Mouse (Mus musculus): ENCODE measurements around the gene Grik1. TPM values are rescaled to one million over a fixed set of nuclear protein-coding genes. Genes with fewer than 3 reads are reported as not detected.
A peak's percentile ranks its signal among the peaks of the same experiment; 100 is the strongest.

Gene Grik1
- polyA plus RNA-seq, 1 experiment from 2014 or later: 0.10 TPM

GRCm38 (mm10) chr16:88038503-88039091, 251.5 kb downstream of the Grik1 start:
- no peak overlapping the region for H3K9ac ChIP-seq
- no peaks in the 10 kb centered on the region for H3K9me3 ChIP-seq (replicated peaks)
- H3K36me3 ChIP-seq: no peaks in the 10 kb centered on the region
- no peaks in the 10 kb centered on the region for H3K27me3 ChIP-seq (replicated peaks)
- no peaks in the 10 kb centered on the region for H3K4me1 ChIP-seq
- 75% methylated on average over 11 of the region's 11 CpGs for WGBS (ENCODE audit: insufficient replicate concordance)
- no peak overlapping the region for H3K4me3 ChIP-seq
- no peak overlapping the region for H3K4me2 ChIP-seq
- ATAC-seq: no peak
- H3K27ac ChIP-seq: no peak overlapping the region

- no peak overlapping the region for H3K4me3 ChIP-seq
- no peaks in the 10 kb centered on the region for H3K36me3 ChIP-seq
- 52% methylated on average over 2 of the region's 2 CpGs for WGBS (ENCODE audit: insufficient replicate concordance)
- no peaks in the 10 kb centered on the region for H3K27me3 ChIP-seq (replicated peaks)
- H3K27ac ChIP-seq: no peak overlapping the region
- no peaks in the 10 kb centered on the region; the same call in 1 of the 2 replicates for H3K9me3 ChIP-seq (replicated peaks)
- H3K9ac ChIP-seq: no peak overlapping the region
- no peaks in the 10 kb centered on the region for H3K4me1 ChIP-seq
- H3K4me2 ChIP-seq: no peak overlapping the region
- ATAC-seq: no peak
Measured at GRCm38 (mm10) chr16:87988805-87989204, 301.3 kb downstream of the Grik1 start.

GRCm38 (mm10) chr16:87984201-87984870, 305.7 kb downstream of the Grik1 start:
- no peaks in the 10 kb centered on the region for H3K27me3 ChIP-seq (replicated peaks)

GRCm38 (mm10) chr16:87974076-87974443, 316.0 kb downstream of the Grik1 start:
- no peak overlapping the region for H3K27ac ChIP-seq
- peaks cover 6% of the 10 kb centered on the region for H3K9me3 ChIP-seq (replicated peaks)
- H3K27me3 ChIP-seq (replicated peaks): no peaks in the 10 kb centered on the region
- H3K4me2 ChIP-seq: no peak overlapping the region
- no peak for ATAC-seq
- H3K4me3 ChIP-seq: no peak overlapping the region
- no peaks in the 10 kb centered on the region for H3K36me3 ChIP-seq
- no peak overlapping the region for H3K9ac ChIP-seq
- WGBS (ENCODE audit: insufficient replicate concordance): 45% methylated on average over 3 of the region's 3 CpGs
- no peaks in the 10 kb centered on the region for H3K4me1 ChIP-seq

More at GRCm38 (mm10) chr16:87984201-87984870, 305.7 kb downstream of the Grik1 start:
- Histone ChIP-seq H3K27ac (no peak overlapping the region), H3K9ac (no peak overlapping the region), H3K4me3 (no peak overlapping the region), H3K4me2 (no peak overlapping the region), H3K36me3 (no peaks in the 10 kb centered on the region), H3K9me3 (replicated peaks) (no peaks in the 10 kb centered on the region), H3K4me1 (no peaks in the 10 kb centered on the region)
- no peak for ATAC-seq

GRCm38 (mm10) chr16:87973394-87974075, 316.5 kb downstream of the Grik1 start:
- no peaks in the 10 kb centered on the region for H3K4me1 ChIP-seq
- H3K9ac ChIP-seq: no peak overlapping the region
- no peak for ATAC-seq
- H3K36me3 ChIP-seq: no peaks in the 10 kb centered on the region
- no peak overlapping the region for H3K4me3 ChIP-seq
- no peak overlapping the region for H3K27ac ChIP-seq
- WGBS (ENCODE audit: insufficient replicate concordance): 43% methylated on average over 2 of the region's 2 CpGs
- no peaks in the 10 kb centered on the region for H3K27me3 ChIP-seq (replicated peaks)
- peaks cover 6% of the 10 kb centered on the region for H3K9me3 ChIP-seq (replicated peaks)
- H3K4me2 ChIP-seq: no peak overlapping the region

- Histone ChIP-seq H3K27me3 (replicated peaks) (no peaks in the 10 kb centered on the region), H3K36me3 (no peaks in the 10 kb centered on the region), H3K9me3 (replicated peaks) (peaks cover 6% of the 10 kb centered on the region), H3K9ac (no peak overlapping the region), H3K27ac (no peak overlapping the region), H3K4me1 (no peaks in the 10 kb centered on the region), H3K4me3 (no peak overlapping the region), H3K4me2 (no peak overlapping the region)
- no peak for ATAC-seq
- WGBS (ENCODE audit: insufficient replicate concordance): 75% methylated on average over 6 of the region's 6 CpGs
Measured at GRCm38 (mm10) chr16:87971911-87972310, 318.2 kb downstream of the Grik1 start.

- no peak for ATAC-seq
- H3K27ac ChIP-seq: no peak overlapping the region
- no peak overlapping the region for H3K9ac ChIP-seq
- no peaks in the 10 kb centered on the region for H3K4me1 ChIP-seq
- no peak overlapping the region for H3K4me3 ChIP-seq
- H3K9me3 ChIP-seq (replicated peaks): peaks cover 6% of the 10 kb centered on the region
- H3K27me3 ChIP-seq (replicated peaks): no peaks in the 10 kb centered on the region
- no peaks in the 10 kb centered on the region for H3K36me3 ChIP-seq
- H3K4me2 ChIP-seq: no peak overlapping the region
- 69% methylated on average over 3 of the region's 3 CpGs for WGBS (ENCODE audit: insufficient replicate concordance)
Measured at GRCm38 (mm10) chr16:87969936-87970335, 320.1 kb downstream of the Grik1 start.

- no peak overlapping the region for H3K27ac ChIP-seq
- H3K36me3 ChIP-seq: no peaks in the 10 kb centered on the region
- WGBS (ENCODE audit: insufficient replicate concordance): 64% methylated on average over 6 of the region's 6 CpGs
- no peak overlapping the region for H3K4me2 ChIP-seq
- no peaks in the 10 kb centered on the region for H3K4me1 ChIP-seq
- no peak for ATAC-seq
- H3K9ac ChIP-seq: no peak overlapping the region
- H3K9me3 ChIP-seq (replicated peaks): no peaks in the 10 kb centered on the region
- no peaks in the 10 kb centered on the region for H3K27me3 ChIP-seq (replicated peaks)
- no peak overlapping the region for H3K4me3 ChIP-seq
Measured at GRCm38 (mm10) chr16:87961419-87961818, 328.6 kb downstream of the Grik1 start.

- ATAC-seq: no peak
- no peak overlapping the region for H3K4me3 ChIP-seq
- H3K4me2 ChIP-seq: no peak overlapping the region
- H3K9ac ChIP-seq: no peak overlapping the region
- H3K27me3 ChIP-seq (replicated peaks): no peaks in the 10 kb centered on the region
- H3K9me3 ChIP-seq (replicated peaks): no peaks in the 10 kb centered on the region
- H3K27ac ChIP-seq: no peak overlapping the region
- no peaks in the 10 kb centered on the region for H3K36me3 ChIP-seq
- no peaks in the 10 kb centered on the region for H3K4me1 ChIP-seq
- WGBS (ENCODE audit: insufficient replicate concordance): 73% methylated on average over 10 of the region's 10 CpGs
Measured at GRCm38 (mm10) chr16:87957449-87957848, 332.6 kb downstream of the Grik1 start.

- Histone ChIP-seq H3K9me3 (replicated peaks) (no peaks in the 10 kb centered on the region), H3K27me3 (replicated peaks) (no peaks in the 10 kb centered on the region), H3K9ac (no peak overlapping the region), H3K36me3 (no peaks in the 10 kb centered on the region), H3K4me2 (no peak overlapping the region), H3K27ac (no peak overlapping the region), H3K4me1 (no peaks in the 10 kb centered on the region), H3K4me3 (no peak overlapping the region)
- WGBS (ENCODE audit: insufficient replicate concordance): 39% methylated on average over 5 of the region's 5 CpGs
- ATAC-seq: no peak
Measured at GRCm38 (mm10) chr16:87956178-87956577, 333.9 kb downstream of the Grik1 start.

- no peak overlapping the region for H3K4me2 ChIP-seq
- no peak overlapping the region for H3K4me3 ChIP-seq
- no peak overlapping the region for H3K27ac ChIP-seq
- WGBS (ENCODE audit: insufficient replicate concordance): 68% methylated on average over 9 of the region's 9 CpGs
- H3K9ac ChIP-seq: no peak overlapping the region
- H3K27me3 ChIP-seq (replicated peaks): no peaks in the 10 kb centered on the region
- H3K4me1 ChIP-seq: no peaks in the 10 kb centered on the region
- H3K9me3 ChIP-seq (replicated peaks): no peaks in the 10 kb centered on the region
- peak; percentile 71 for ATAC-seq
- no peaks in the 10 kb centered on the region for H3K36me3 ChIP-seq
Measured at GRCm38 (mm10) chr16:87954715-87955441, 335.2 kb downstream of the Grik1 start.

- Histone ChIP-seq H3K27ac (no peak overlapping the region), H3K4me2 (no peak overlapping the region), H3K9ac (no peak overlapping the region), H3K36me3 (no peaks in the 10 kb centered on the region), H3K4me3 (no peak overlapping the region), H3K4me1 (no peaks in the 10 kb centered on the region), H3K9me3 (replicated peaks) (no peaks in the 10 kb centered on the region), H3K27me3 (replicated peaks) (no peaks in the 10 kb centered on the region)
- WGBS (ENCODE audit: insufficient replicate concordance): 69% methylated on average over 4 of the region's 4 CpGs
- no peak for ATAC-seq
Measured at GRCm38 (mm10) chr16:87953176-87953575, 336.9 kb downstream of the Grik1 start.
